Mouse (Mus musculus) fat pad, adult 2 months (tissue): ENCODE data around the gene Shisa4.
"Not testable (repeated sequence)": the region's sequence is repeated elsewhere in the genome, so short reads cannot be mapped to it uniquely, and the experiment has no call there.

ENCODE experiments used
- DNase-seq: peaks from one replicate; pipeline ENCODE4 v3.0.0-alpha.2; 2011; ENCODE audit warnings: low read depth, low spot score; ENCODE audit errors: extremely low read depth

The Shisa4 gene

GRCm38 (mm10) chr1:135374868-135375581 lies at the start of gene Shisa4:
Gene Shisa4 (minus strand): TSS chr1:135375237.
- DNase-seq, result no peak

DNA sequence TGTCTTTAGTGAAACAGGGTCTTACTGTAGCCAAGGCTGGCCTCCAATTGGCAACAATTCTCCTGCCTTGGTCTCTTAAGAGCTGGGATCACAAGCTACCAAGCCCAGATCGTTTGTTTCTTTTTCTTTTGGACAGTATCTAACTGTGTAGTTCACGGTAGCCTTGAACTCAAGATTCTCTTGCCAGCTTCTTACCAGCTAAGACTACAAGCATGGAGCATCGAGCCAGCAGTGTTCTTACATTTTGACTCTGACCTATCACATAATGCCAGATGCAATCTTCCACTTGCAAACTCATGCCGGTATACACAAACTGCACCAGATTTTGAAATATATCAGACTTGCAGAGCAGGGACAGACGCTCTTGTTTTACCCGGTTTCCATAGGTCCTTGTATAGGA lies 47.7 kb upstream of the Shisa4 start:
- DNase-seq, result no peak

DNA sequence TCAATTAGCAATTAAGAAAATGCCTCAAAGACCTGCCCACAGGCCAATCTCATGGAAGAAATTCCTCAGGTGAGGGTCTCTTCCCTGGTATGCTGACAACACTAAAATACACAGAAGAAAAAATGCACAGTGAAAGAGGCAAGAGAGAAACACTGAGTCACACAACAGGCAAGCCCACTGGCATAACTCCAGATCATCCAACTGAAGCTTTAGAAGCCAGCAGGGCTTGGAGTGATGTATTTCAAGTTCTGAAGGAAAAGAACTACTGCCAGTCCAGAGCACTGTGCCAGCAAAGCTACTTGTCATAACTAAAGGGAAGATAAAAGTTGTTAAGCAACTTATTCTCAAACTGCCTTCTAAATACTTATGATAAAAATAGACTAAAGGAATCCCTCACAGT lies 39.0 kb upstream of the Shisa4 start:
- no peak for DNase-seq

- no peak for DNase-seq
Observed at GRCm38 (mm10) chr1:135412130-135412529, 37.1 kb upstream of the Shisa4 start.

DNA sequence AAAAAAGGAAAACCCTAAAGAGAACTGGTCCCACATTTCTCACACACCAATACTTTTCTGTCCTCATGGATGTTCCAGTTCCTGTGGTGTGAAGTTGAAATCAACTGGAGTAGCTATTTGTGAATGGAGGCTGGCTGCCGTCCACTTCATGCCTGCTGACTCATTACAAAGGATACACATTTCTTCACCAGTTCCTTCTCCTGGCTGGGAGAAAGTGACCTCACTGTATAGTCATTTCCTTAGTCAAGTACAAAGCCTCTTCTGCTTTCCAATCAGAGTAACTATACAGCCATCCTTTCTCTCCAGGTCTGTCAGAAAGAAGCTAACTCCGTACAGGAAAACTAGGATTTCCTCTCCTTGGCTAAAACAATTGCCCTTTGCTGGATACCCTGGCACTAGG lies 35.9 kb upstream of the Shisa4 start:
- peak; percentile 25 for DNase-seq

GRCm38 (mm10) chr1:135408973-135409372 lies 33.9 kb upstream of the Shisa4 start:
- no peak for DNase-seq

- no peak for DNase-seq
Observed at GRCm38 (mm10) chr1:135405356-135405755, 30.3 kb upstream of the Shisa4 start.

DNA sequence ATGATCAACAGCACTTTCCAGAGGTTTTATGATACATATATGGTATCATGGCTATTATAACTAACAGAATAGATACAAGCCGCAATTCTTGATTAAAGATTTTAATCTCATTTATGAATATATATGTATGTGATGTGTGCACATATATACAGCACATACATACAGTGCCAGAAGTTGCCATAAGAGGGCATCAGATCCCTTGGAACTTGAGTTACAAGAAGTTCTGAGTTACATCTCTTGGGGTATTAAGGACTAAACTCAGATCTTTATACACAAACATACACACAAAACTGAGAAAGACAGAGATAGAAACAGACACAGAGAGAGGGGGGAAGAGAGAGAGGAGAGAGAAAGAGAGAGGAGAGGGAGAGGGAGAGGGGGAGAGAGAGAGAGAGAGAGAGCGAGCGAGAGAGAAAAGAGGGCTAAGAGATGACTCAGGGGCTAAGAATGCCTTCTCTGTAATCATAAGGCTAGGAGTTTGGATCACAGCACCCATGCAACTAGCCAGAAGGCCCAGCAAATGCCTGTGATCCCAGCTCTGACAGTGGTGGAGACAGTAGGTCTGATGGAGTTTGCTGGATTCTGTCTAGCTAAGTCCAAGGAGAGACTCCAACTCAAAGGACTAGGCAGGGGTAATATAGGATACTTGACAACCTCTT lies 26.5 kb upstream of the Shisa4 start:
- DNase-seq, result no peak

GRCm38 (mm10) chr1:135399466-135399865 lies 24.4 kb upstream of the Shisa4 start:
- DNase-seq, result no peak

GRCm38 (mm10) chr1:135385161-135385560 lies 10.1 kb upstream of the Shisa4 start:
- DNase-seq, result no peak

DNA sequence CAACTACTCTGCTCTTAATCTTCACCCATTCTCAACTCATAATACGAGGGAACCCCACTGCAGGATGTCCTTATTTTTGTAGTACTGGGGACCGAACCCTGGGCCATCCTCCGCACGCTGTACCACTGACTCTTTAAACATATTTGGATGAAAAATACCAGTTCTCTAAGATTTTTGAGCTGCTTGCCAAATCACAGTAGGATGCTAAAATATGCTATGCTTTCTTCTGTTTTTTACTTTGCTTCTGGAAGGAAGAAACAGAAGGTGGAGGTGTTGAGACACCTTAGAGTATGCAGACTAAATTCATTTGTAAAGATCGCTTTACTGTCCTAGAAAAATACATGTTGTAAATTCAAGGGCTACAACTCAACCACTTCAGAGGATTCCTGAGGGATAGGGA lies 9.1 kb upstream of the Shisa4 start:
- no peak for DNase-seq

GRCm38 (mm10) chr1:135381560-135381959 lies 6.5 kb upstream of the Shisa4 start:
- not testable (repeated sequence) for DNase-seq

DNA sequence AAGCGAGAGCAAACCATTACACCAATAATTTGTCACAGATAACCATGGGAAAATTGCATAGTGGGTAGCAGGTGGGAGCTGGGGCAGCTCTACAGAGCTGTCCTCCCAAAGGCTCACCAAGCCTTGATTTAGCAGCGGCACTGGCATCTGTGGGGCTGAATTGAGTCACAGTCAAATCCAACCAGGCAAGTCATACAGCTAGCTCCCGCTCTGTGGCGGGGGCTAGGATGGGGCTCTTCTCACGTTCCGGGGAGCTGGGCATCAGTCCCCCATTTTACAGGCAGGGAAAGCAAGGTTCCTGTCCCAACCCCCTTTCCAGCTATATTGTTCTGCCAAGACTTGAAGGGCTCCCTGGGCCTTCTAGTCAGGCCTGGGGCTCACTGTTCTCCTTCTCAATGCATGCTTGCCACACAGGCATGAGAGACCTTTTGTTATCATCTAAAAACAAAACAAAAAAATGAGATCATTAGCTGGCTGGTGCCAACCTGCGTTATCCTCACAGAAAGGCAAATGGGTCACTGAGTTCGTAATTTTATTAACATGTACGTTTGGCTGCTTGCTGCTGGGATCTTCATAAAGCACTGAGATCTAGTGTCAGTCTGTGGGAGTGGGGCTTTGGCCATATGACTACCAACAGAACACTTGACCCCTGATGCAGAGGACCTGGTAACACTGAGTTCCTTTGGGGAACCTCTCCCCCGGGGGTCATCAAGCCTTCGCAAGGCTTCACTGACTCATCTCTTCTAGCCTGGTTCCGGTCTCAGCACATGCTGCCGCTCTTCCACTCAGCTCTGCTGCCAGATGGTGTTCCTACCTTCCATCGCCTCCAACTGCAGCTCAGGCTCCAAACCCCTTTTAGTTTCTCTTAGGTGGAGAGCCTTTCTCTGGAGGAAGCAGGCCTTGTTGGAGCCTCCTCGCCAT lies 5.3 kb upstream of the Shisa4 start:
- DNase-seq, result no peak

DNA sequence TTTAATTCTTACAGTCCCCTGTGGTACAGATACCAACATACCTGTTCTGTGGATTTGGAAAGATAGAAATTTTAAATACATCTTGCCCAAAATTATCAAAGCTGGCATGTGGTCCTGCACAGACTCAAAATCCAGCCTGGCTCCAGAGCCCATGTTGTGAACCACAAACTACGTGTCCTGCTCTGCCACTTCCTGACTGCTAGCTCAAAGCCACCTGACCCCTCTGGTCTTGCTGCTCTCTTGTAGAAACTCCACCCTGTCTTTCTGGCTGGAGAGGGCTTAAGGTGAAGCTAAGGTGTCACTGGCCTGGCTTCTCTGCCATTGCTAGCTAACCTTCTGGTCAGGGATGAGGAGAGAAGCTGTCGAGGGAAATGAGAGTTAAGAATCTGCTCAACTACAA lies 4.0 kb upstream of the Shisa4 start:
- DNase-seq, result no peak

DNA sequence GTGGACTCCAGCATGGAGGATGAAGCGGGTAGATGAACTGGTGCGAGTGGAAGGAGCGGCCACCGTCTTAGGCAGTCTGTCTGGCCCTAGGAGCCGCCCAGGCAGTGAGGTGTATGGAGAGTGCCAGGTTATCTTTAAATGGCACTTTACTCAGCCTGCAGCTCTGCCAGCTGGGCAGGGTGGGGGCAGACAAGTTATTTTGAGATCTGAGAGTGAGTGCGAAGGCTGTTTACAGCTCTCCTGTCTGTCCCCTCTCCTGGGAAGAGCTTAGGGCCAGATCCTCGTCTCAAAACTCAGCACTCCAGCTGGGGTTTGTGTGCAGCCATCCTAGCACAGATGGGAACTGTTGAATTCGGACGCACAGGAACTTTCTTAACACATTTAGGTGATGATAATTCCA lies 3.5 kb upstream of the Shisa4 start:
- no peak for DNase-seq

GRCm38 (mm10) chr1:135374175-135374867 lies 716 bp downstream of the Shisa4 start:
- no peak for DNase-seq

DNA sequence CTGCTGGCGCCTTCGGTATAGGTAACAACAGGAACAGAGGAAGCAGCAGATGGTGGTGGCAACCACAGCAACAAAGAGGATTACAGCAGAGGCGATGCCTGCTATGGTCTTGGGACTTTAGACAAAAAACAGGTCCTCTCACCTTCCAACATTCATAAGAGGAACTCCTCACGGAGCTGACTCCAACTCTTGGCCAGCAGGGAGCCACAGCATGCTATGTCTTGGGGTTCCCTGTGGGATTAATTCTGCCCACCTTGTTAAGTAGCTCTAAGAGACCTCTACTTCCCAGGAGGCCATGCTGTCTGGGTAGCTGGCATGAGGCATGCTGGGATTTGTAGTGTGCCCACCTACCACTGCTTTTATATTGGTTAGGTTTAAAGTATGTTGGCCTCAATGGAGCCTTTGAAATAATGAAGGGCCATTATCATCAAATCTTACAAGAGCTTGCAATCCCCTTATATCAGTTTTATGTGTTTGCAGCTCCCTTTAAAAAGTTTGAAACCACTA lies 1.8 kb downstream of the Shisa4 start:
- no peak for DNase-seq

DNA sequence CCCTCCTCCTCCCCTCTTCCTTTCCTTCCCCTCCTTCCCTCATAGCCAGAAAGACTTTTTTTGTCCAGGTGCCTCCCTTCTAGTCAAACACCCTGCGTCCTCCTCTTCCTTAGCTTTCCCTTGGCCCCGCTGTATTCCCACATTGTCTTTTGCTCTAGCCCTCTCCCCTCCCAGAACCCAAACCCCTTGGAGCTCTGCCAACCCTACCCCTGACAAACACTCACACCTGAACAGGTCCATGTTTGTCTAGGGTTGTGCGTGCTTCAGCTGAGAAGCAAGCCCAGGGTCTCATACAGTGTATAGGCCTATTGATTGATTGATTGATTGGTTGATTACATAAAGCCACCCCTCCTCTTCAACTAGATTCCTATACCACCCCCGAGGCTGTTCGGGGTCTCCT lies 5.6 kb downstream of the Shisa4 start:
- DNase-seq, result no peak

DNA sequence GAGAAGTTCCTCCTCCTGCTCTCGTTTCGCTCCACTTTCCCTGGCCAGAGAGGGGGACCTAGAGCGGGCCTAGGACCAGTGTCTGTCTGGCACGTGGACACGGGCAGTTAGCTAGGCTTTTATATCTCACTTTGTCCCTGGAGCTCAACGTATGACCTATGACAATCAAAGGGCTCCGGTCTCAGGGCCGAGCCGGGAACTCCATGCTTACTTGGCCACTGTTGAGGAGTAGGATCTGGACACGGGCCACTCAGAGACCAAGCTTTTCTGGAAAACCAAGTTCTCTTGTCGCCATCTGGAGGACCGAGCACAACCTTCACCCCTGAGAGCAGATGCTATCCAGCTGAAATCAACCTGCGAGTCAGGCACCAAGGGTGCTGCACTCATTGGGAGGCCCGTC lies 6.1 kb downstream of the Shisa4 start:
- DNase-seq, result no peak

DNA sequence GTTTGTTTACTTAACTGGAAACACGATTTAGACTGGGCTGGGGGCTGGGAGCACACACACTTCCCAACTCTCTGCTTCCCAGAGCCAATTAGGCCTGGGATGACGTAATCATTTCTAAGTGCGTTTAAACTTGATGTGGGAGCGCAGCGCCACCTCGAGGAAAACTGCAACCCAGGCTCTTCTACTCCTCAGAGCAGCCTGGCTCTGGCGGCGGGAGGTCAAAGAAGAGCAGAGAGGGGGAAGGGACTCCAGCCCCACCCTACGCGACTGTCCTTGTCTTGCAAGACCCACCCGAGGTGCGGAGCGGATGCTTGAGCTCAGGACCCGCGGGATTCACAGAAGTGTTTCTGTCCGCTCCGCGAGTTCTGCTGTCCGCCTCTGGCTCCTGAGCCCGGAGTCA lies 6.8 kb downstream of the Shisa4 start:
- peak; percentile 31 for DNase-seq

- DNase-seq, result no peak
Observed at GRCm38 (mm10) chr1:135367595-135367994, 7.4 kb downstream of the Shisa4 start.
